Mouse (Mus musculus): ENCODE measurements around the gene Plcb1.

- TF ChIP-seq CTCF (IDR thresholded peaks at IDR 0.05; ENCODE audit: extremely low read depth, insufficient read length, insufficient replicate concordance, low read depth, low read length) = no peak
- no peak for TF ChIP-seq POLR2A (IDR thresholded peaks at IDR 0.05; ENCODE audit: low read depth, low read length)
Measured at GRCm38 (mm10) chr2:135175544-135175943, 389.7 kb downstream of the Plcb1 start.
